Mouse (Mus musculus) C2C12 (cell line): ENCODE data around the gene Snapin. TPM values are rescaled to one million over a fixed set of nuclear protein-coding genes. Genes with fewer than 3 reads are reported as not detected.

Source experiments
- H3K27me3 ChIP-seq: one replicate; pipeline ENCODE4 v1.6.1; 2011; ENCODE audit not compliant: control insufficient read depth, insufficient read depth, insufficient read length
- H3K36me3 ChIP-seq: one replicate; pipeline ENCODE4 v1.6.1; 2011; ENCODE audit not compliant: control insufficient read depth, insufficient read depth
- H3K4me3 ChIP-seq: one replicate; pipeline ENCODE4 v1.5.1; 2011; ENCODE audit warnings: mild to moderate bottlenecking, control low read depth; ENCODE audit not compliant: poor library complexity, insufficient read depth, severe bottlenecking
- H3K79me2 ChIP-seq: one replicate; pipeline ENCODE4 v1.6.1; 2011; ENCODE audit not compliant: control insufficient read depth, insufficient read depth
- H3K79me3 ChIP-seq: one replicate; pipeline ENCODE4 v1.6.1; 2011; ENCODE audit warnings: low read depth, control low read depth
- H3ac ChIP-seq: one replicate; pipeline ENCODE3; 2011; ENCODE audit warnings: low read depth; ENCODE audit not compliant: control insufficient read depth, insufficient read length
- CEBPB ChIP-seq: IDR thresholded peaks from one replicate; pipeline ENCODE4 v1.6.1; 2011; ENCODE audit warnings: low read depth, mild to moderate bottlenecking, control low read depth, moderate library complexity
- CTCF ChIP-seq: IDR thresholded peaks from one replicate; pipeline ENCODE4 v1.5.1; 2011; ENCODE audit not compliant: control insufficient read depth, insufficient read depth, insufficient read length
- FOSL1 ChIP-seq: IDR thresholded peaks from one replicate; pipeline ENCODE4 v1.8.0; 2011; ENCODE audit warnings: mild to moderate bottlenecking, low read length; ENCODE audit not compliant: poor library complexity, insufficient read depth, severe bottlenecking
- MAX ChIP-seq: IDR thresholded peaks from one replicate; pipeline ENCODE4 v1.6.1; 2011; ENCODE audit warnings: mild to moderate bottlenecking, control low read depth
- MYOD1 ChIP-seq: IDR thresholded peaks from one replicate; pipeline ENCODE4 v1.6.1; 2011; ENCODE audit warnings: low read depth; ENCODE audit not compliant: control insufficient read depth, insufficient read length
- MYOG ChIP-seq: IDR thresholded peaks from one replicate; pipeline ENCODE4 v1.6.1; 2011; ENCODE audit not compliant: control insufficient read depth, insufficient read length; ENCODE audit errors: extremely low read depth
- USF1 ChIP-seq: IDR thresholded peaks from one replicate; pipeline ENCODE4 v1.6.1; 2011; ENCODE audit warnings: low read depth, mild to moderate bottlenecking, control low read depth, moderate library complexity
- polyA plus RNA-seq: library from polyadenylated mRNA; unstranded; fragments of >200 nt; fragmentation: generic; extraction: Trizol; gene quantifications from one replicate; pipeline ENCODE4 v1.2.1, GENCODE M21; 2012; ENCODE audit warnings: missing spikeins

Gene Snapin
- polyA plus RNA-seq, 1 experiment: 18.8 TPM

DNA sequence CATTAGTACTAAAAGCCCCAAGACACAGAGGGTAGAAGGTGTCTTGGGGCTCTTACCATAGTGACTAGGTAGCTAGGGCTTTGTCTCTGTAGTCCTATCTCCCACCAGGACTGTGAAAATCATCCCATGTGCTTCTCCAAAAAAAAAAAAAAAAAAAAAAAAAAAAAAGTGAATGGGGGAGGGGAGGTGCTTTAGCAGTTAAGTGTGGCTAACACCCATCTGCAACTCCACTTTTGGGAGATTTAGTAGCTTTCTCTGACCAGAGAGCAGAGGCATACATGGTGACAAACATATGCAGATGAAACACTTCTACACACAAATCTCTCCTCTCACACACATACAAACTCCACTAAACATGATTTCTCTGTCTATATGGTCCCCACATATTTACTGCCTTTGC is 6.8 kb upstream of the Snapin start:
- peaks cover 8% of the 10 kb centered on the region for H3K79me3 ChIP-seq
- TF ChIP-seq CTCF: no peak
- TF ChIP-seq FOSL1: no peak
- no peak for TF ChIP-seq USF1
- no peak for TF ChIP-seq MYOG
- no peak for TF ChIP-seq MYOD1
- TF ChIP-seq MAX: no peak
- no peak for TF ChIP-seq CEBPB
- peaks cover 83% of the 10 kb centered on the region for H3K36me3 ChIP-seq
- peaks cover 15% of the 10 kb centered on the region for H3K79me2 ChIP-seq
- no peak overlapping the region for H3K4me3 ChIP-seq
- no peak overlapping the region for H3ac ChIP-seq
- H3K27me3 ChIP-seq: no peaks in the 10 kb centered on the region

DNA sequence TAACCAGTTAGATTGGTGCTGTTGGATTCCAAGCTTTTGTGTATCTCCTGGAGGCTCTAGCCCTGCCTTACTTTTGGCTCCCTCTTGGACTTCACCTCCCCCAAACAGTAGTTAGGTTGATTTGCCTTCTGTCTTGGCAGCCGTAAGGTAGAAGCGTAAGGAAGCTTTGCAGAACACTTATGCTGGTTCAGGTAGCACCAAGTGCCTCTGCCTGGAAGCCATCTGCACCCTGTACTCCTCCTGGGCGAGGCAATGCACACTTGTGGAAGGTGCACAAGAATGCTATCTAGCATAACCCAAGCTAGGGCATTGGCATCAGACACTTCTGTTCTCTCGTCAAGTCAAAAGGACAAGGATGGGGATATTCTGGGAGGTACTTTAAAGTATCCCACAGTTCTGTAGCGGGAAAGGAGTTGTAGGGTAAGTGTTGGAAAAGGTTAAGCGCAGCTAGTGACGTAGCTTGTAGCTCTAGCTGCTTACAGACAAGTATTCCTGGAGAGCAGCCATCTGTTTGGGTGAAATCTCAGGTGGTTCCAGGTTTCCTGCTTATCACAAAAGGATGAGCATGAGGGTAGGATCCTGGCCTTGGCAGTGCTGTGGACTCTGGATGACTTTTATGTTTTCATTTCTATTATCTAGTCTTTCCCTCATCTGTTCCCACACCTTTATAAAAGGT is 5.2 kb upstream of the Snapin start:
- Histone ChIP-seq H3K36me3 (peaks cover 67% of the 10 kb centered on the region), H3K79me2 (no peaks in the 10 kb centered on the region), H3K27me3 (no peaks in the 10 kb centered on the region), H3K79me3 (peaks cover 4% of the 10 kb centered on the region), H3ac (no peak overlapping the region), H3K4me3 (no peak overlapping the region)
- TF ChIP-seq FOSL1: no peak
- no peak for TF ChIP-seq USF1
- TF ChIP-seq MYOG: no peak
- no peak for TF ChIP-seq CEBPB
- no peak for TF ChIP-seq CTCF
- TF ChIP-seq MYOD1: no peak
- no peak for TF ChIP-seq MAX

DNA sequence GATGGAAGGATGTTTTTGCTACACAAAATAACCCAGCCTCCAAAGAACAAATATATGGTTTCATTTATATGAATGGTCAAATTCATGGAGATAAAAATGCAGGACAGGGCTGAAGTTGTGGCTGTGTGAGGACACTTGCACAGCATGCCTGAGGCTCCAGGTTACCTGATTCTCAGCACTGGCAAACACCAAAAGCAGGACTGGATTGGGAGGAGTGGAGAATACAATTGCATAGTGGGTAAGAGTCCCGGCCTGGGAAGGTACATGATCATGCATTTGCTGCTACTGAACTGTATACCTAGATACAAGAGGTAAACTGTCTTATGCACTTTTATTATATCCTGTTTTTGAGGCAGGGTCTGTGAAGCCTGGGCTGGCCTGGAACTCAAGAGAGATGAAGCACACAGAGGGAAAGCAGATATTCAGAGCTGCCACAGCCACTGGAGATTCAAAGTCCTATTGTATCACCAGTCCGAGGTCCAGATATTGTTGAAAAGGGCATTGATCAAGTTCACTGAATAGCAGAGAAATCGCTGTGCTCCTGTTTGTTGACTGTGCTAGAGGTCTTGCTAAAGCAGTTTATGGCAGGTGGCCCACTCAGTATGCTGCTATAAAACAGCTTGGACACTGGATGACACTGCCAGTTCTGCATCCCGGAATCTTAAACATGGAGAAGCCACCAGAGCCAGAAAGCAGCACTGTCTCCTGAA is 3.2 kb upstream of the Snapin start:
- TF ChIP-seq FOSL1 (no peak), MAX (no peak), MYOD1 (no peak), MYOG (no peak), USF1 (no peak)
- peaks cover 5% of the 10 kb centered on the region for H3K79me3 ChIP-seq
- peaks cover 52% of the 10 kb centered on the region for H3K36me3 ChIP-seq
- H3ac ChIP-seq: no peak overlapping the region
- H3K4me3 ChIP-seq: no peak overlapping the region
- no peaks in the 10 kb centered on the region for H3K27me3 ChIP-seq
- peaks cover 5% of the 10 kb centered on the region for H3K79me2 ChIP-seq

DNA sequence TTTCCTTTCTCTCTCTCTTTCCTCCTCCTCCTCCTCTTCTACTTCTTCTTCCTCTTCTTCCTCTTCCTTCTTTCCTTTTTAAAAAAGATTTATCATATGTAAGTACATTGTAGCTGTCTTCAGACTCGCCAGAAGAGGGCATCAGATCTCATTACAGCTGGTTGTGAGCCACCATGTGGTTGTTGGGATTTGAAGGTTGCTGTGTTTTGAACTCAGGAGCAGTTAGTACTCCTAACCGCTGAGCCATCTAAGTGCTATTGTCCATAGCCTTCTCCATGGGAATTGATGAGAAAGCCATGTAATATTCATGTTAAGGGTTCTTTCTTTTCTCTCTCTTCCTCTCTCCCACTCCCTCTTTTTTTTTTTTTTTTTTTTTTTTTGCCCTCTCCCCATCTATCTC is 517 bp upstream of the Snapin start:
- no peak overlapping the region for H3K4me3 ChIP-seq
- H3K36me3 ChIP-seq: peaks cover 53% of the 10 kb centered on the region
- TF ChIP-seq MAX: peak; percentile 70
- TF ChIP-seq MYOG: no peak
- H3K79me3 ChIP-seq: peaks cover 5% of the 10 kb centered on the region
- peaks cover 5% of the 10 kb centered on the region for H3K79me2 ChIP-seq
- no peaks in the 10 kb centered on the region for H3K27me3 ChIP-seq
- H3ac ChIP-seq: no peak overlapping the region

DNA sequence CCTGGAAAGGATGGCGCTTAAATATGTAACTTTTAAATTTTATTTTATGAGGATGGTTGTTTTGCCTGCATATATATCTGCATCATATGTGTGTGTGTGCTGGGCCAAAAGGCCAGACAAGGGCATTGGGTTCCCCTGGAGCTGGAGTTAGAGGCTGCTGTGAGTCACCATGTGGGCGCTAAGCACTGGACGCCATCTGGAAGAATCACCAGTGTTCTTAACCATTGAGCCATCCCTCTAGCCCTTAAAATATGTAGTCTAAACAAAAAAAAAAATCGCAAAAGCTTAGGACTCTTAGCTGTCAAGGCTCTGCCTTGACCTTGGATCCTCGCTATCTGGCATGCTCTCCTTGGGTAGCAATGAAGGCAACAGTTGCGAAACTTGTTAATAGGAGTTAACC is 2.3 kb downstream of the Snapin start:
- no peak overlapping the region for H3ac ChIP-seq
- H3K79me2 ChIP-seq: peaks cover 5% of the 10 kb centered on the region
- no peak for TF ChIP-seq USF1
- peak; percentile 64 for TF ChIP-seq CEBPB
- no peaks in the 10 kb centered on the region for H3K27me3 ChIP-seq
- H3K36me3 ChIP-seq: peaks cover 58% of the 10 kb centered on the region
- H3K4me3 ChIP-seq: no peak overlapping the region
- H3K79me3 ChIP-seq: peaks cover 5% of the 10 kb centered on the region

DNA sequence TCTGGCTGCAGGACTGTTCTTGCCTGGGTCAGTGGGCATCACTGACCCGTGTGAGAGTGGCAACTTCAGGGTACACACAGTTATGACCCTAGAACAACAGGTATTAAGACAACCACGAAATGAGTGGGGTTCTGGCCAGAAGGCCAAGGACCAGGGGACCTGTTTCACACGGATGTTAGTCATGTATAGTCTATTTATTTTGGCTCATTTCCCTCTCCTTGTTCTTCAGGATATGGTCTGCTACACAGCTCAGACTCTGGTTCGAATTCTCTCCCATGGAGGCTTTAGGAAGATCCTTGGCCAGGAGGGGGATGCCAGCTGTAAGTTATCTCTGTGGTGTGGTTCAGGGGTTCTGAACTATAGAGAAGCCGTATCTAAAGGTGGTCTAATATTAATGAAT is 3.8 kb downstream of the Snapin start:
- TF ChIP-seq USF1: no peak
- TF ChIP-seq FOSL1: no peak
- TF ChIP-seq CTCF: no peak
- no peak for TF ChIP-seq MYOD1
- no peak for TF ChIP-seq CEBPB
- no peak for TF ChIP-seq MAX
- no peak for TF ChIP-seq MYOG
- Histone ChIP-seq H3K79me2 (peaks cover 5% of the 10 kb centered on the region), H3K36me3 (peaks cover 71% of the 10 kb centered on the region), H3K27me3 (no peaks in the 10 kb centered on the region), H3ac (no peak overlapping the region), H3K79me3 (peaks cover 5% of the 10 kb centered on the region), H3K4me3 (no peak overlapping the region)
